Mouse (Mus musculus) thymus, postnatal 4 days (tissue): ENCODE measurements at regions not wholly inside any gene's neighbourhood (a gene's known extent, or its start where the extent isn't known, plus 50 kb on each side); places are given as distances from the start of the nearest gene placed in this dataset.
"Not testable (repeated sequence)": the region's sequence is repeated elsewhere in the genome, so short reads cannot be mapped to it uniquely, and the experiment has no call there.

ENCODE experiments used
- DNase-seq: peaks from one replicate; pipeline ENCODE4 v3.0.0; 2021

DNA sequence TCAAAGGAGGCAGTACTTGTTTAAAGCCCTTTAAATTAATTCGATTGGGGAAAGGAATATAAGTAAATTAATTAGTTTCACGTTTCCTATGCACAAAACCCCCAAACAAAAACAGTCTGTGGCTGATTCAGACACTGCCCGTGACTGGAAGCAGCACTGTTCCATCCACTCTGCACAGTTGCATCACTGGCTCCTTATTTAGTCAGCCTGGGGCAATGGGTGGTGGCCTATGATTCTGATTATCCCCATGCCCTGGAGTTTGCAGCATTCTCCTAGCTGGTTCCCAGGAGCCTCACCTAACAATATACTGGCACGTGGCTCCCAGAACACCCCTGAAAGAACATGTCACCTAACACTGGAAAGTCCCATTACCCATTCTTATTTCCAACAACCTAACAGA, 99.6 kb upstream of the Fam78b start:
- DNase-seq, result no peak

DNA sequence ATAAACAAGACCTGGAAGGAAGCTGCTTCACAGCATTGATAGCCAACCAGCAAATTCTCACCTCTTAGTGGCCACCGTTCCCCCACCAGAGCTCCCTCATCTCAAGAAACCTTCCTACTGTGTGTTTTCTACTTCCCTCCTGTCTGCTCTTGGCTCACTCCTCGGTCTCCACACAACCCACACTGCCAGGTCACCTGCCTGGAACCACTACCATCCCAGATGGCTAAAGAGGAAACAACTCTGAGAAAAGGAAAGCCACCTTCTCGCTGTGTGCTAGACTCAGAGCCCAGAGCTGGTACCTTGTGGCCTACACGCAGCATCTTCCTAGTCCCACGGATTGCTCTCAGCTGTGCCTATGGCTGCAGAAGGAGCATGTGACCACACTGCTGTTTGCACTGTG, 97.8 kb upstream of the Fam78b start:
- no peak for DNase-seq

DNA sequence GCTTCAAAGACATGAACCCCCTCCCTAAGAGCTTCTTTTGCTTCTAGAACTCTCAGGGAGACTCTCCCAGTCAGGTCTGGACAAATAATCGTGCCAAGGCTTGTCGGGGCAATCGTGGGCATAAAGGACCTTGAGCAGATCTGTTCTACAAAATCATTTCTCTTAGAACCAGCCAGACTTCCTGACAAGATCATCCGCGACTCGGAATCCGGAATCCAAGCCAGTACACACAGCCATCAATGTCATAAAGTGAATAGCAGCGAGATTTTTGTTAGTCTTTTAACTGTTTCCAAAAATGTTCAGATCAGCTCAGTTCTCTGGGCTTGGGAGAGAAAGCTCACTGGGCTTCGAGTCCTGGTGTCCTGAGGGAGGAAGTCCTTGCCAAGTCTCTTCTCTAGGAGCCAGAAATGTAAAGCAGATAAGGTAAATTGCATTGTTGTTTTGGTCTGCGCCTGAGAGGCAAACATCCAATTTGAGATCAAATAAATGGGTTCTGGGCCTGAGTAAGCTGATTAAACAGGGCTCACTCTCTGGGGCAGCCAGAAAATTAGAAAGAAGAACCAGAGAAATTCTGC, 92.9 kb upstream of the Fam78b start:
- DNase-seq, result no peak

DNA sequence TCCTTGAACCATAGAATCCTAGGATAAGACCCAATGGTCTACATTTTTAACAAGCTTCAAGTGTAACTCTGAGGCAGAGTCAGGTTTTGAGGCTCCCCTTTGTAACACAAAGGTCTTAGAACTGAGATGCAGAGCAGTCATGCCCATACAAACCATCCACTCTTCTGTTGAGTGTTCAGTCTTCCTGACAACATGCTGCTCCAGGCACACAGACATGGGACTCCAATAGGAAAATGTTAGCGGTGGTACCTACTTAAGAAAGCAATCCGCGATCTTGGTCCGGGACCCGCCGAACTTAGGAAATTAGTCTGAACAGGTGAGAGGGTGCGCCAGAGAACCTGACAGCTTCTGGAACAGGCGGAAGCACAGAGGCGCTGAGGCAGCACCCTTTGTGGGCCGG, 89.0 kb upstream of the Fam78b start:
- DNase-seq, result not testable (repeated sequence)

DNA sequence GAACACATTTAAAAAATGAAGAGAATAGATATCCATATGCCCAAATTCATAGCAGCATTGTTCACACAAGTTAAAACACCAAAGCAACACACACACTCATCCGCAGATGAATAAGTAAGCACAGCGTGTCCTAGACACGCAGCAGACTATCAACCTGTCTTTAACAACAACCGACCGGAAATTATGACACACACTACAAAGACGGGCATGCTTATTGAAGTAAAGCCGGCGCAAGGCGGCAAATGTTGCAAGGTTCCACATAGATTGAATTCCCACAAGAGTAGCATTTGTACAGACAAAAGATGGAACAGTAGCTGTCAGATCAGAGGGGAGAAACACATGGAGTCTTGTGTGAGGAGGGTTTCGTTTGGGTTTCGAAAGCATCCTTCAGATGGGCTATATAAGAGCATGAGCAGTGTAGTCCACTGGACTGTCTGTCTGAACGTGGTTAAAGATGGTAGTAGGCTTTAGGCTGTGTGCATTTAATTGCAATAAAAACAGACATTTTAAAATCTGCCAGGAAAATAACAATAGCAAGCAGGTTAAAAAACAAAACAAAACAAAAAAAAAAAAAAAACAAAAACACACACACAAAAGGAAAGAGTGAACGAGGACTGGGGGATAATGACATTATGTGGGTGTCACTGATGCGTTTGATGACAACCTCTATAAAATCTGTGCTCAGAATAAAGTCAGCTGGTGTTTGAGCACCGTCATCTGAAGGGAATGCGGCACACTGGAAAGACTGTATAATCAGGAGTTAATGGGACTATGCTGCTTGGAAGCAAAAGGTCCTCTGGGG, 78.1 kb upstream of the Fam78b start:
- DNase-seq, result no peak

DNA sequence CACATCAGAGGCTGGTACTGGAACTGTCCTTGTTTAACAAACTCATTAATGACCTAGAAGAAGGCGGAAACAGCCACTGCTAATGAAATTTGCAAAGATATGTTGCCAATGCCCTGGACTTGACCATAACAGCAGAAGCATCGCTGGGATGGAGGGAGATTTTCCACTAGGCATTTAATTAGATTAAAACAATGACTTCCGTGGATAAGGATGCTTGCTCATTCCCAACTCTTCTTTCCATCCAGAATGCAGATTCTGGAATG, 77.6 kb upstream of the Fam78b start:
- no peak for DNase-seq

DNA sequence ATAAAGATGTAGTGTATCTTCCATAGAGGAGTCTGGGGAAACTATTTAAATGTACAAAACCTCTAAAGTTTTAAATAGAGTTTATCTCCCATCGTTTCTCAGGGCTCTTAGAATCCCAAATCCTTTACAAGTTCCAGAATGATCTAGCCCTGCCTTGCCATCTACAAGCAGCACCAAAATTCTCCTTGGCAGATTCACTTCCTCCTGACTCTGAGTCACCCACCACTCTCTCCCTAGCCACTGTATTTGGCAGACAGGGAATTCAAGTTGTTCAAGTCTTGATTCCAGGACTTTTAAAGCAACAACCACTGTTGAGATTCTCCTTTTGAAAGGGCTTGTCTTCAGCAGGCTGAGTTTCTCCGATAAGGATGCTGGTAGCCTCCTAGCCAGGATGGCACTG, 77.1 kb upstream of the Fam78b start:
- no peak for DNase-seq

DNA sequence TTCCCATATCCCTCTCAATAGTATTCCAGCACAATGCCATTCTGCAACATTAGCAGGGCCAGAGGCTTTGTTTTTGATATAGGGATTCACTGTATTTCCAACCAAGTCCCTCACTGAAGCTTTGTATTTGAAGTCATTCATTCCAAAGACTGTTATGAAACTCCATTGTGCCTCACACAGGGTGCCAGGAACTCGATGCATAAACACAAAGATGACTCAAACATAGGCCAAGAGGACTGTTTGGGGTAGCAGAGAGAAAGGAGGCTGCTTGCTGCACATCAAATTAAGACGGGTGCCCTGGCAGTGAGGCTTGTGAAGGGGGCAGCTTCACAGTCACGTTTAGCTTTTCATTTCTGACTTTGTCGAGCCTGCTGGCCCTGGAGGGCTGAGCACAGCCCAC, 75.1 kb upstream of the Fam78b start:
- DNase-seq, result no peak

DNA sequence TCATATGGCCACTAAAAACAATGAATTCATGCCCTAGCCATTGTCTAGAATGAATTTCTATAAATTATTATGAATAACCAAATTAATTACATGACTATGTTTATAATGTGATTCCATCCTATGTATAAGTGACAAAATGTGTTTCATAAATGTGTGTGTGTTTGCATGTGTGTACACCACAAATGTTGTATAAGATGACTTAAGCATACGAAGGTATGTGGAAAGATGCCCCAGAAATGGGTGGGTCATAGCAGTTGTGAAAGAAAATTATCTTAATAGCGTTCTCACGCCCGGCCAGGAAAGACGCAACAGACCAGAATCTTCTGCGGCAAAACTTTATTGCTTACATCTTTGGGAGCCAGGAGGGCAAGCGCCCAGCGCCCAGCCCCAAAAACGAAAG, 61.5 kb upstream of the Fam78b start:
- DNase-seq, result not testable (repeated sequence)

DNA sequence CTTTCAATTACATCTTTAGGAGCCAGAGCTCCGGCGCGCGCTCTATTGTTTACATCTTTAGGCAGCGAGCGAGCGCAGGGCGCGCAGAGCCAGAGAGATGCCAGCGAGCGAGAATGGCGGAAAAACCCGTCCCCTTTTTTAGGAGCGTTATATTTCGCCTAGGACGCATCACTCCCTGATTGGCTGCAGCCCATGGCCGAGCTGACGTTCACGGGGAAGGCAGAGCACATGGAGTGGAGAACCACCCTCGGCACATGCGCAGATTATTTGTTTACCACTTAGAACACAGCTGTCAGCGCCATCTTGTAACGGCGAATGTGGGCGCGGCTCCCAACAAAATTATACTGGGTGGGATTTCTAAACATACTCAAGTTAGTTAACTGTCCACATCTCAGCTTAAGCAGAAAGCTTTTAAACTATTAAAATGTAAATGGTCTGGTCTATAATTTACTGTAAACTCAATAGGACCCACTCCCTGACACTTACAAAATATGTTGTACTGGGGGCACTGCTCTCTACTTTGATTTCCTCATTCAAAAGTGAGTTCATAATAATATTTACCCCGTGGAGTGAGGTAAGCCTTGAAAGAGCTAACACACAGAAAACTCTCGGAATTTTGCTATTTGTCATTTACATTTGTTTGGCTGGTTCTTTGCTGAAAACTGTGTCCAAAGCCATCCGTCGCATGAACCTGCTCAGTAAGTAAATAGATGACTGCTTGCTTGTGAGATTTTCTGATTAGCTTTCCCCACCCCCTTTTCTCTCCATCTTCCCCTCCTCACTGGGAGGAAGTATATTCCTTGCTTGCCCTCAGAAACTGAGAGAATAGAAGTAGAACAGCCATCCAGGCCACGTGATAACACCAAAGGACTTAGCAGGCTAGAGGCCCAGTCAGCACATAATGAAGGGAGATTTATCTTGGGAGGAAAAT, 60.8 kb upstream of the Fam78b start:
- DNase-seq, result not testable (repeated sequence)

DNA sequence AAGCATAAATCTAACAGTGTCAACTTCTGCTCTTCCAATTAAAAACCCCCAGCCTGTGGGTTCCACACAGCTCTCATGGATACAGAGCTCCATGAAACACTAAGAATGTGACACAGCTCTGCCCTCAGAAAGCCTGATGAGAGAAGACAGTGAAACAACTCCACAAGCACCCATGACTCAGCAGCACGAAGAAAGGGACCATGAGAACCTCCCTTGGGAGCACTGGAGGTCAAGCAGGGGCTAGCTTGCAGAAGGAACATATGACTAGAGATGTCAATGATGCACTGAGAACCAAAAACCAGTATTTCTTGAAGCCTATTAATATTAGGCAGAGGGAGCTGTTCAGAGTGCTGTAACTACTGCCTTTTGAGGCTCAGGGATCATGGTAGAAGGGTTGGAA, 59.0 kb upstream of the Fam78b start:
- no peak for DNase-seq

DNA sequence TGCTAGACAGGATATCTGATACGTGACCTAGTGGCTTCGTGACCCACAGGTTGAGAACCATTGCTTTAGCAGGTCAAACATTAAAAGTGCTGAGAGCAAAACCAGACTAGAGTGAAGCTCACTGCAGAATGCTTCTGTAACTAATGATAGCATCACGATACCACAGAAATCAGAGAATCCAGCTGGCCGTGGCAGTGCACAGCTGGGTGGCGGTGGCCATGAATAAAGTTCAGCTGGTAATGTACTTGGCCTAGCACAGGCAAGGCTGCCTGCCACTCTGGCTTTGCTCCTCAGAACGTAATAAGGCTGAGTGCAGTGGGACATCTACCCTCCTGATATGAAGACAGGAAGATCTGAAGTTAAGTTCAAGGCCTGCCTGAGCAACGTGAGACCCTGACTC, 56.7 kb upstream of the Fam78b start:
- DNase-seq, result no peak

DNA sequence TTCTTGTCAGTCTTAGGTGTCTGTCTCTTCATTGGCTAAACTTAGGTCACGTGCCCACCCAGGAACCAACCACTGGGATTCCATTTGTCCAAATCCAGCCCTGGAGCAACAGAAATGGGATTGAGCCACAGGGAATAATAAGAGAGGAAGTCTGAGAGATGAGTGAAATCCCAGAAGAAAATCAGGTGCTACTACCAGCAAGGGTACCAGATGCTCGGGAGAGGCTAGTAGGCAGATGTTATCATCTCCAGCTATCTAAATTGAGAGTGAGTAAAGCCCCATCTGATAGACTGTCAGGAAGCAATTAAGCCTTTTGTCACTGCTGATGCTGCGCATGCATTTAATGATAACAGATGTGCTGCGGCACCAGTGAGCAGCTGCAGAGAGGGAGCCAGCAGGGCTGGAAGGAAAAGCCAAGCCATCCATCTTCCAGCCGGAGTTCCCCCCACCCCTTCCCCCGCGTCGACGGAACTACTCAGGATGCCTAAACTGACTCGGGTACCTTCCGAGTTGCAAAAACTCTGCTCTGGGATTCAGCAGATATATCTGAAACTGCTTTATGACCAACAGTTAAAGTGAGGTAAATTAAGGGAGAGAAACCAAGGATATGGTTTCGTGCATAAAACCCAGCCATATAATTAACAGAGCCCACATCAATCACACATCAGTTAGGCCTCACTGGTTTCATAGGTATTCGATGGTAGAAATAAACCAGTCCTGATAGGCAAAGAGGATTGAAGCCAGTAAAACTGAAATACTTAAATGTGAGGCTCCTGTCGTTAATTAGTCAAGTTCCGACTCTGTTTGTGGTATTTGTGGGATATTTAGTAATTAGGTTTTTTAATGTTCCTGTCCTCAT, 53.1 kb upstream of the Fam78b start:
- no peak for DNase-seq
